Mouse (Mus musculus) monocyte, adult 5-6 weeks (primary cell): ENCODE measurements around the gene Chst15. TPM values are rescaled to one million over a fixed set of nuclear protein-coding genes. Genes with fewer than 3 reads are reported as not detected.

Source experiments
- ATAC-seq: fragments of 153-309, 156-312 bp; replicated peaks from 2 replicates; pipeline ENCODE4 v1.8.0; 2017; ENCODE audit warnings: mild to moderate bottlenecking; ENCODE audit not compliant: low TSS enrichment, insufficient number of reproducible peaks, severe bottlenecking, poor library complexity, low FRiP score
- total RNA-seq: library from RNA; stranded (forward); fragments of 200-1000, 200-491, 200-594 nt; gene quantifications from 3 replicates; pipeline ENCODE4 v1.2.3, GENCODE M21; 2017

Gene Chst15
- total RNA-seq, 1 experiment from 2014 or later: 25.4 TPM

DNA sequence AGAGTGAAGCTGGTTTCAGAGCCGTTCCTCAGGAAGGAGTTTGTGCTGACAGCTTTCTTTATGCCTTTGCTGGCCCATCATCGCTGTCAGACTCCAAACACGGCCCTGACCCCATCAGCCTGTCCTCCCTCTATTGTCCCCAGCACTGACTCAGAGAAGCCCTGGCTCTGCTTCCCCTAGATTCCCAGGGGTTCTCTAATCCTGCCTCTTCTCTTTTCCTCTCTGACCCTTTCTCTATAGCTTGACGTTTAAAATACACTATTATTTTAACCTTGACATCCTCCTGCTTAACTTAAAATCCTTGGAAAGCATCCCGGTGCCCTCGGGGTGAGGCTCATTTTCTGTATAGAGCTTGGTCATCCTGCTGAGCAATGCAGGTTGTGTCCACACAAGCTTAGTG lies 117.3 kb downstream of the Chst15 start:
- ATAC-seq: no peak

GRCm38 (mm10) chr7:132198806-132199205 lies 118.2 kb downstream of the Chst15 start:
- no peak for ATAC-seq

DNA sequence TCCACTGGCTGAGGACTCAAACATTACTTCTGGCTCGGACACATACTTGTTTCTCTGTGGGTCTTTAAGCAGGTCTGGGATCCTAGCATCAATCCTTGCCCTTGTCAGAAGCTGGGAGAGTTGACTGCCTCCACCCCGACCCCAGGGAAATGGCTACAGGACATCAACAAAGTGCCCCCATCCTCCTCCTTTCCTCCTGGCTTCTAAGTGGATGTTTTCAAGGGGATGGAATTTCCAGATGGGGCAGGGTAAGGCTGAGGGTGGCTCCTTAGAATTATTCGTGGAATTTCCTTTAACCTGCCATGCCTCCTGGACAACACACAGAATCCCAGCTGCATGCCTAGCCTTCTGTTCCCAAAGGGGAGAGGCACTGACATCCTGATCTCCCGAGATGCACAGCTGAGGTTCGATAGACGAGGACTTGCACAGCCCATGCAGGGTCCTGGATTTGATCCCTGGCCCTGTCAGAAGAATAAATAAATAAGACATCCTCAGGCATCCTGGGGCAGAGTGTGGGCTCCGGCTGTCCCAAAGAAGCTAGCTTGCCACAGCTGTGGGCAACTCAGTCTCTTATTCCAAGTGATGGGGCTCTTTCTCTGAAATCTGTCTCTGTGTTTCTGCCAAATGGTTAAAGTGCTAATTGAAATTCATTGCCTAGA lies 119.1 kb downstream of the Chst15 start:
- ATAC-seq: no peak

DNA sequence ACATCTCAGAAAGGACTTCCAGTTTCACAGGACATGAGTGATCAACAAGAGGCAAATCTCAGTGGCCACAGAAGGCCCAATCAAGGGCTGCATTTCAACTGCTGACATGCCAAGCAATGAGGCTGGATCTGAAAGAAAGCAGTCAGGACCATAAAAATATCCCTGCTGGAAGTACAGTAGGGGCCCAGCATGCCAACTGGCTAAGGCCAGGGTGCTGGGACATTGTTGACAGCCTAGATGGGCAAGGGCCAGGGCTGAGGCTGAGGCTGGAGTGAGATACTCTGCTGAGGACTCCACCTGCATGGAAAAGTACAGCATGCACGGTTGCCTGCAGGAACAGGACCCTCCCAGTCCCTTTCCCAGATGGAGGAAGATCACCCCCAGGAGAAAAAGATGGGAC lies 120.4 kb downstream of the Chst15 start:
- ATAC-seq: no peak

DNA sequence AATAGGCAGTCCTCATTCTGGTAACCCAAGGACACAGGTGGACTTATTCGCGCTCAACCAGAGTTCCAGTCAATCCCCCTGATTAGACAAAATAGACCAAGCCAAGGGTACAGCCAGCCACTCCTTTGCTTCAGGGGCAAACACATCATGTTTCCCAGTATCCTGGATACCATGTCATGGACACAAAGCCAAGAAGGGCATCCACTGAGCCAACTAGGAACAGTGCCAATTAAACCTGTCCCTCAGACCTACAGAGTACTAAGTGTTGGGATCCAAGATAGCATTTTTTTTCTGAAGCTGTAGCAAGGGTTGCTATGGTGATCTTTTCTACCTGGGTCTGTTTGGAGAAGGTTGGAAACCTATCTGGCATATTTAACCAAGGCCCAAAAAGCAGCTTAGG lies 123.4 kb downstream of the Chst15 start:
- ATAC-seq: no peak

DNA sequence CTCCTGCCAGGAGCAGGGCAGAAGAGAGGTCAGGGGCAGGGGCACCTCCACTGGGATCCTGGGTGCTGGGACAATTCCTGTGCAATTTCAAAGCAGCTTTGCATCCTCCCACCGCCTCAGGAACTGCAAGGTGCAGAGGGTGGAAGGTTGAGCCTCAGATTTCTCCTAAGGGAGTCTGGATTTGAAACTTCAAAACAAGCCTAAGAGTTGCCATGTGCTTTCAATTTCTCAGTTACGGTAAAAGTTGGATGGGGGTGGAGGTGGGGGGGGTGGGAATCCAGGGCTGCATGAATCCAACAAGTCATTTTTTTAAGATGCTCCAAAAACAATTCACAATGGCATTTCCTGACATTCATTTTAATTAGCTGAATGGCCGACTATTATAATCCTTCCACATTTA lies 129.6 kb downstream of the Chst15 start:
- no peak for ATAC-seq

Other genes with a start within 250 kb of the Chst15 start
- gene Cpxm2, start 162.5 kb downstream of the Chst15 start, total RNA-seq: not detected in 3 replicates